Mouse (Mus musculus): Measurements from ENCODE around the gene Adprm.

The Adprm gene

DNA sequence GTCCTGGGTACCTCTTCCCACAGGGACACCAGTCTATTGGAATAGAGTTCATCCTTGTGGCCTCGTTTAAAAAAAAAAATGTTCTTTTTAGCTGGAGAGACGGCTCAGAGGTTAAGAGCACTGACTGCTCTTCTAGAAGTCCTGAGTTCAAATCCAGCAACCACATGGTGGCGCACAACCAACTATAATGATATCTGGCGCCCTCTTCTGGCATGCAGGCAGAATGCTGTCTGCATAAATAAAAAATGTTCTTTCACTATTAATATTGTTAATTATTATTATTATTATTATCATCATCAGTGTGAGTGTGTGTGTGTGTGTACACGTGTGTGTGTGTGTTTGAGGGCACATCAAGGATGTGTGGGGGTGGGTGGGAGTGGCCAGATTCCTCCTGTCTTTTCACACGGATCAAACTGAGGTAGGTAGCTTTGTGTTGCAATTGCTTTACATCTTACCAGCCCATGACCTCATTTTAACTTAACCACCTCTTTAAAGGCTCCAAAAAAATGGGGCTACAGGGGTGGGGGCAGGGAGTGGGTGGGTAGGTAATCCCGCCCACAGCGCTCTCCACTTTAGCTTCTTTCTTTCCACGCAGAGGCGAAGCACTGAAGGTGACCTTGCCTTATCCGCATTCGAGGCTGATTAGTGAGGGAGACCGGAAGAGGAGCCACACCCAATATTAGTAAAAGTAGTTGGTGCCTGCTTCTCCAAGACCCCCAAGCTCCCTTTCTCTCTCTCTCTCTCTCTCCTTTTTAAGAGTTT, 29.9 kb downstream of the Adprm start:
- no peak for DNase-seq

DNA sequence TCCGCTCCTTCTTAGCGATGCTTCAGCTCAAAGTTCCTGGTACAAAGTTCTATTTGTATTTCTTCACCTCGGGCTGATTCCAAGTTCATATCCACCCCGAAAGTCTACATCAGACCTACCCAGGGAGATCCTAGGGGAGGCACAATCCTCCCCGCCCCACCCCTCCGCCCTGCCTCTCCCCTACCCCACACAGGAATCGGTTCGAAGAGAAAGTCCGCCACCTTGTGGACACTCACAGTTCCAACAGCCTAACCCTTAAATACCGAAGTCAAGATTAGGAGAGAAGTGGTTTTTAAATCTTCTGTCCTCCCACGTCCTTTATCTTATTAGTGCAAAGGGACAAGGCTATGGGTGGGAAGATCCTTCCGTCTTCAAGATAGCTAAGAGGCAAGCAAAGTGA, 31.4 kb downstream of the Adprm start:
- peak; percentile 66 for DNase-seq

DNA sequence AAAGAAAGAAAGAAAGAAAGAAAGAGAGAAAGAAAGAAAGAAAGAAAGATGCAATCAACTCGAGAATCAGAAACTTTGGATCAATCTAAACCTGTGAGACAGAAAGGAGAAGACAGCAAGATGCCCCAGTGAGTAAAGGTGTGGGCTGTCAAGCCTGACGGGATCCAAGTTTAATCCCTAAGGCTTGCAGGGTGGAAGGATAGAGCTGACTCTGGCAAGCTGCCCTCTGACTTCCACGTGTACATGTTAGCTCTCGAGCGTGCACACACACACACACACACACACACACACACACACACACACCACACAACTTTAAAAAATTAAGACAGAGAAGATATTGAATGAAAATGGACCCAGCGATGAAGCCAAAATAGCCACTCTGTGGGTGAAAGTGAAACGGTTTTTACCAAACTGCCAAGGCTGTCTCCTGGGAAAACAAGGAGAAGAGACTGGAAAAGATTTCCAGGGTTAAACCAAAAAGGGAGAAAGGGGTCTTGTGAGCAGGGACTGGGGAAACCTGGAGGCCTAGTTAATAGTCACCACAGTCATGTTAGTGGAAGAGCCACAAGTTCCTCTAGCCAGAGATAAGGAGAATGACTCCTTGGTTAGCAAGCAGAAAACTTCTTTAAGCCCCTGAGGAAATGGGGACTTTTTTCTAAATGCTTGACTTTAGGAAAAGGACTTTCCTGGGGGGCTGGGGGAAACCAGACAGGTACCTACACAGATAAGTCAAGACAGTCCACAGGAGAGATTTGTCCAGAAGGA, 32.5 kb downstream of the Adprm start:
- peak; percentile 57 for DNase-seq

GRCm38 (mm10) chr11:67017801-67018591, 34.4 kb downstream of the Adprm start:
- DNase-seq = no peak

GRCm38 (mm10) chr11:67011635-67012034, 40.8 kb downstream of the Adprm start:
- DNase-seq = no peak

DNA sequence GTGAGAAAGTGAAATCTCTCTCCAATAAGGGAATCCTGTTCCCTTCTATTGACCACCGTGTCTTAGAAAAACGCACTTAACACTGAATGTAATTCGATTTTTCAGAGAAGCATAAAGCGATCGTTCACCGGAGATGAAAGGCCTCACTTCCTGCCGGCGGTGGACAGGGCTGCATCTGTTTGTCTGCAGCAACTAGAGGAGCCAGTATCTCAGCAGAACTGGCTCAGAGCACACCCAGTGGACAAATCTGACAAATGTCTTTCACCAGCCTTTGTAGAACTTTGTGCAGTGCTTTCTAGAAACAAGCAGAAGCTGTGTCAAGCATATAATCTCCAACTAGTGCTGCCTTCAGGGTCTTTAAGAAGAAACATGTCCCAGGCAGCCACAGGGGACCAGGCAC, 42.0 kb downstream of the Adprm start:
- no peak for DNase-seq

DNA sequence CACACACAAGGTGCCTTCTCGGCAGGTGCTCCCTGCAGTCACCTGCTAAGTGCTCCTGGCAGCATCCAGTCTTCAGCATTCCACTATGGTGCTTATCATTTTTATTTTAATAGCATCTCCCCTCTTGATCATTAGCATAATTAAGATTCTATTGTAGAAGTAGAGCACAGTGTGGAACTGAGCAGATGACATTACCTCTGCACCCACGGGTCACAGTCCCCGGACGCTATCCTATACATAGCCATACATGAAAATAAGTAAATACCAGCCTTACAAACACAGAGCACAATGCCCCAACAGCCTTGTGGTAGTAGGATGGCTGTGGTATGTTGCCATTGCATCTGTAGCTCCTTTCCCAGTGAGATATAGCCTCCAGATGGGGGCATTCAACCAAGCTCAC, 43.9 kb downstream of the Adprm start:
- no peak for DNase-seq

DNA sequence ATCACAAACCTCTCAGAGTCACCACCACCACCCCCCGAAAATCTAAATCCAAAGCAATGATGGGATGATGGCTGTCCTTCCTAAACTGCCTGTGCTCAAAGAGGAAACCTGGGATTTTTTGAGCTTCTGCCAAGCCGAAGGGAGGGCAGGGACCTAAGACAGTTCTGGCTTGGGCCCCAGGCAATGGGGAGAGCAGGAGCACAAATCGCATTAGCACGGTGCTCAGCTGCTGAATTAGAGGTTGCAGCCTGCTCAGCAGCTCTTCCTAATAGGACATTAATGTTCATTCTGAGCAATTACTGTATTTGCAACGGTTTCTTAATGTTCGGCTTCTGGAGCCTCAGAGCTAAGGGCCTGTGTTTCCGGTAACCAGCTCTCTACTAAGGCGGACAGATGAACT, 44.4 kb downstream of the Adprm start:
- DNase-seq = no peak

GRCm38 (mm10) chr11:67002911-67003310, 49.5 kb downstream of the Adprm start:
- DNase-seq = no peak

DNA sequence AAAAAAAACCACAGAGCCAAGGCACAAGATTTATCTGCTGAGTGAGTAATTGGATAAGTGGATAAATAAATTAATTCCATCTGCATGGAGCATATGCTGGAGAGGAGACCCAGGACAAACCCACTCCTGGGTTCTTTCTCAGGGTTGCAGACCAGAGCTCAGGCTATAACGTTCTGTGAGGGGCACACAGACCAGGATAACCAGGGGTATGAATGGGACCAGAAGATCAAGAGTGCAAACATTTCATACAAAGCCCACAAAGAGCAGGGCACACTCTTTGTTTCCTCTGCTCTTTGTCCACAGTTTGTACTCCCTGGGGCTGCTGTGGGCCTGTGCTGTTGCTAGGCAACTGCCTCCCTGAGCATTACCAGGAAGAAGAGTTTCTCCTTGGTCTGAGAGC, 50.7 kb downstream of the Adprm start:
- DNase-seq = no peak

GRCm38 (mm10) chr11:67000671-67001070, 51.7 kb downstream of the Adprm start:
- no peak for DNase-seq

- peak; percentile 88 for DNase-seq
These were observed 53.7 kb downstream of the Adprm start for GRCm38 (mm10) chr11:66998467-66999403.

DNA sequence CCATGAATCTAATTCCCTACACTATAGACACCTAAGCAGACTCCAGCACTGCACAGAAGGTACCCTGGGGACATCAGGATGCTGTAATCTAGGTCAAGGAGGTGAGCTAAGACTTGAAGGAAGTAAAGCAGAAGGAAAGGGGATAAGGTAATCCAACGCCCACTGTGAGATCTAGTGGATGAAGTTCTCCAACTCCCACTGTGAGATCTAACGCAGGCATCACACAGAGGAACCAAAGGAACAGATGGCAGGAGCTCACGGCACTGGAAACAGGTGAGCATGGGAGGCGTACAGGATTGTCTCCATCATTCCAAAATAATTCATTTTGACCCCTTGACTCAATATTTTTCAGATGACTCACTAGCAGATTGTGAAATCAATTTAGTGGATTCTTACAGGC, 55.9 kb downstream of the Adprm start:
- no peak for DNase-seq

- DNase-seq = no peak
These were observed 58.7 kb downstream of the Adprm start for GRCm38 (mm10) chr11:66993674-66994073.

GRCm38 (mm10) chr11:66992150-66992549, 60.2 kb downstream of the Adprm start:
- no peak for DNase-seq
